Mouse (Mus musculus): Measurements from ENCODE around the gene Med1.

Gene Med1

DNA sequence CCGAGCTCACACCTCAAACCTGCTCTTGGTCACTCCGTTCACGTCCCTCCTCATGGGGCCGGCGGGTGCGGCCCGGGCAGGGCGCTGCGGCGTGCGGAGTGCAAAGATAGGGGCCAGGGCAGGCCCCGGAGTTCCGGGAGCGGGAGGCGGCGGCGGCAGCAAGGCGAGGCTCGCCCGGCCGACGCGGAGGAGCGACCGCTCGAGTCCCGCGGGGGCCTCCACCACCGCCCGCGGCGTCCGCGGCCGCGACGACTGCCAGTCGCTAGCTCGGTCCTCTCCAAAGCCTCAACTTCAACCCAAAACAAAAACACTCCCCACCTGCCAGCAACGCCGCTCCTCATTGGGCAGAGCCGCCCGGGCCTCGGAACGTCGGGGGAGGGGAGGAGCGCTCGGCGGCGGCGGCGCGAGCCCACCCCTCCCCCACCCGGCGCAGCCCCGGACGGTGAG lies 43.8 kb downstream of the Med1 start:
- peak; percentile 95 to 97 for DNase-seq (ENCODE audit: low spot score in 2 of 2)

DNA sequence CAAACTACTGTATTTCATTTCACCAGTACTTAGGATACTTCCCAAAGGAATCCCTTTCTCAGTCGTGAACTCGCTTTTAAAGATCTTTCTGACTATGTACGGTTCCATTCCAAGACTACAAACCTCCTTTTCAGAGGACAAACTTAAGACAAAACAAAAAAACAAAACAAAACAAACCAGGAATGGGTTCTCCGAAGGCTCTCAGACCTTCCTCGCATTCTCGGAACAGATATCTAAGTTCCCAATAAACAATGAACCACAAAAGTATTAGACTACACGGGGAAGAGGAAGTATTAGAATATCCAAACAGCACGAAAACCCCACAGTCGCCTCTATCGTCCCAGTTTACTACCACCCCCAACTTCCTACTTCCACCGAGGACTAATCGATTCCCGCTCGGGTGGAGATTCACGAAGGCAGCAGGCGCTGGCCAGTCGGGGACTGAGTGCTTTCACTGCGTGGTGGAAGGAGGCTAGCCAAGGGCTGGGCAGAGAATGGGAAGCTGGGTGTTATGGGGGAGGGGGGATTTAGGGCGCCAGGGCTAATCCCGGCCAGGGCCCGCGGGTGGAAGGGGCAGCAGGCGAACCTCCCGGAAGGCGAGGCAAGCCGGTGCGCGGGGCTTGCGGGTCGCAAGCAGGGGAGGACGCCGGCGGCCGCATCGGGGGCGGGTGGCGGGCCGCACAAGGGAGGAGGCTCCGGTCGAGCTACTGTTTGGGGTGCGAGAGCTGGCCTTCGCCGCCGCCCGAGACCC lies 44.4 kb downstream of the Med1 start:
- DNase-seq (ENCODE audit: low spot score in 2 of 2), result peak; percentile 56 to 65

DNA sequence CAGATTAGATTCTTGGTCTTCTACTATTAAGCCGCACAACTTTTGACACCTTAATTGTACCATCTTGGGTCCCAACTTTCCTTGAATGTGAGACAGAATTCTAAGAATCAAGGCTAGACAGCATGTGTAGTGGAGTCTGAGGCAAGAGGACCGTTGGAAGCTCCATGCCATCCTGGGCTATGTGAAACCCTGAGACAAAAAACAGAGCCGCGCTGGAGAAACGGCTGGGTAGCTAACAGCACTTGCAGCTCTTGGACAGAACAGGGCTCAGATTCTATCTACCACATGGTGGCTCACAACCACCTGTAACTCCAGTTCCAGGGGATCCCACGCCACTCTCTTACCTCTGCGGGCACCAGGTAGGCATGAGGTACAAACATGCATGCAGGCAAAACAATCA lies 47.2 kb downstream of the Med1 start:
- no peak for DNase-seq (ENCODE audit: low spot score in 2 of 2)

DNA sequence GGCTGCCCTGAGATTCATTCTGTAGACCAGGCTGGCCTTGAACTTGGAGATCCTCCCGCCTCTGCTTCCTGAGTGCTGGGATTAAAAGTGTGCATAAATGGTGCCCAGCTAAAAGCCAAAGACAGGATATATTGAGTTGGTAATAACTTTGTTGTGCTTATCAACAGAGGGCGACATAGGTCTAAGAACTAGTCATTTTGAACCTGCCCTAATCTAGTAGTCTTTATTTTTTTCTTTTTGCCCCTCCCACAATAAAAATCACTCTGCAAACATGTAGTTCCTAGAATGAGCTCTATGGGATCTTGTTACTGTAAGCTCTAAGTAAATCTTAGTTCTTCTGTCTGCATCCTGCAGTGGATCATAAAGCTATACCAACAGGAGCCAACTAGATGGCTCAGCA lies 50.5 kb downstream of the Med1 start:
- no peak for DNase-seq (ENCODE audit: low spot score in 2 of 2)

DNA sequence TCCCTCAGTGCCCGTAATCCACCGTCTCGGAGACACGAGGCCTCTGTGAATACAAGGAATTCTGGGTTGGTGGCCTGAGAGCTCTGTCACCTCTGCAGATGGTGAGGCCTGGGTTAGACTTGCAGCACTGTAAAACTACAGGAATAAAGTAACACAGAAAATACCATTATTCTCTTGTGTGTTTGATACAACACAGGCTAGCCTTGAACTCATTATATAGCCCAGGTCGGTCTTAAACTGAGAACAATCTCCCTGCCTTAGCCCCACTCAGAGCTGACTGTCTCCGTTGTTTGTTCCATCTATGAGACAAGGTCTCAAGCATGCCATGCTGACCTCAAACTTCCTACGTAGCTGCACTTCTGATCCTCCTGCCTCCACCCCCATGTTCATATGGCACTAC lies 54.2 kb downstream of the Med1 start:
- DNase-seq (ENCODE audit: low spot score in 2 of 2), result no peak

DNA sequence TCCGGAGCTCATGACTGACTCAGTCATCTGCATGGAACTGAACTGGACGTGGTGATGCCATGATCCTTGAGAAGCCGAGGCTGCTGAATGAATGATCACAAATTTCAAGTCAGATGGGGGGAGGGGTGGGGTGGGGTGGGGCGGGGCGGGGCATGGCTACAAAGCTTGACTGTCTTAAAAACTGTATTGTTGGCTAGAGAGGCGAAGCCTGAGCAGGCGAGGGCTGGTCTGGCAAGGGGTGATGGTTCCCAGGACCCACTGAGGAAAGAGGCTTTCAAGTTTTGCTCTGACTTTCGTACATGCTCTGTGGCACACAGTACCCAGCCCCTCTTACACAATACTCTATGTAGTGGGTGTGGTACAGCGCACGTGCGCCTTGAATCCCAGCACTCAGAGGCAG lies 55.3 kb downstream of the Med1 start:
- no peak for DNase-seq (ENCODE audit: low spot score in 2 of 2)

DNA sequence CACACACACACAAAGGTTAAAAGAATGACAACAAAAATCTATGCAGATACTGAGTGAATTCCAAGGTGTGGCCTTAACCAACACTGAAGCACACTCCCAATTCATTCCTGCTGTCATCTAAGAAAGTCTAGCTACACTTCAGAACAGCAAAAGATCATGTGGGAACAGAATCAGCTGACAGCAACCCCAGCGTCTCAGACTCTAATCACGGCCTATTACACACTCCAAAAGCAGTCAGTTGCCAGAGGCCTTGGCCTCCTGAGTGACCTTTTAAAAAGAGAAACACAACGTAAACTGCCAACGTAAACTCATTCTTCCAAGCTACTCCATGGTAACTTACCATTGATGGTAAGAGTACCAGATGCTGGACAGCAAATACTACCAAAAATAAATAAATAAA lies 58.1 kb downstream of the Med1 start:
- no peak for DNase-seq (ENCODE audit: low spot score in 2 of 2)

DNA sequence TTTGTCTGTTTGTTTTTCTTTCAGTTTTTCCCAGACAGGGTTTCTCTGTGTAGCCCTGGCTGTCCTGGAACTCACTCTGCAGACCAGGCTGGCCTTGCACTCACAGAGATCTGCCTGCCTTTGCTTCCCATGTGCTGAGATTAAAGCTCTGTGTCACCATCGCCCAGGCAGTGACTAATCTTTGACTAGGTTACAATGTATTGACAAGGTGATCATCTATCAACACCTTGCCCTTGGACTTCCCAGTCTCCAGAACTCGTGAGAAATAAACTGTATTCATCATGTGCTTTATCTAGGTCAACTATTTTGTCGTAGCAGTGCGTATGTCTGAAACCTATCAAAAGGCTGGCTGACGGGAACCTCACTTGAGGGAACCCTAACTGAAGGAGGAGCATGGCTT lies 69.7 kb downstream of the Med1 start:
- DNase-seq (ENCODE audit: low spot score in 2 of 2), result no peak

DNA sequence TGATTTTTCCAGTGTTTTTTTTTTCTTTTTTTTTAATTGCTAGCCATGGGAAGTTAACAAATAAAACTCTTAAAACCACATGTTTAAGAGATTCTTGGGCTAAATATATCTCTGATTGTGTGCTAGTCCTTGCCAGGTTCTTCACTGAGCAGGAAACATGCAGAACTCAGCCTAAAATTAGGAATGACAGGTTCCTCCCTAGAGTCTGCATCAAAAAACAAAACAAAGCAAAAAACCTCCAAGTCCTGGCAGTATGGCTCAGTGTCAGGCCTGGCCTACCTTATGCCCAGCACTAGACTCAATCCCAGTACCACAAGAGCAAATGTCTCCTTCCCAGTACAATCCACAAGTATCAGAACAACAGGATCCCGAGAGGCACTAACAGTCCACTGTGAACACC lies 78.7 kb downstream of the Med1 start:
- DNase-seq (ENCODE audit: low spot score in 2 of 2), result no peak

DNA sequence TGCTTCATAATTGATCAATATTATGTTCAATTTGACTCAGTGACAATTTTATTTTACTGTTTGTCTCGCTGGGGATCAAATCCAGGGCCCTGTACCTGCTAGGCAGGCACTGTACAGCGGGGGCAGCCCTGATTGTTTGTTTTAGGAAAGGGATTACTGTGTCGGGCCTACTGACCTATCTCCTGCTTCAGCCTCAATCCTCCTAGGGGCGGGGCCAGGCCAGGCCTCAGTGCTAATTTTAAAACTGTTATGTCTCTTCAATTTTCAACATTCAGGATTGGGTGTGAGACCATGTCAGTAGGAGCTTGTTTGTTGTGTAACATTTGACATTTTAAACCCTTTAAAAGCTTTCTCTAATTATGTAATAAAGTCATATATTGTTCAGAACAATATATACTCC lies 79.6 kb downstream of the Med1 start:
- DNase-seq (ENCODE audit: low spot score in 2 of 2), result no peak

DNA sequence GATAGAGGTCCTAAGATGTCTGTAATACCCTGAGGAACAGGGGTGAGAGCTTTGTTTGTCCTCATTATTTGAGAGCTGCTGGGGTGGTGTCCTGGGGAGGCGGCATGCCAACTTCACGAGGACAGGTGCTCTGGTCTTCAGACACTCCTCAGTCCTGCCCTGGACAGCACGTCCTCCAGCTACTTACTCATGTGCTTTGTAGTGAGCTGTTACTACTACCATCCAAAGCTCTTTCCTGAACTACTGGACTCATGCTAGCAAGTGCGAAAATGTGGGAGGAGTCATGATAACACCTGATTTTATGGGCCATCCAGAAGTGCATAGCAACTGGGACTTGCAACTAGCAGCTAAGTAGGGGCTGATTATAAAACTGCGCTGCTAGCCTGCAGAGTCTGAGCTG lies 83.4 kb downstream of the Med1 start:
- no peak for DNase-seq (ENCODE audit: low spot score in 2 of 2)

Measured in right cerebral cortex, postnatal 10 days (tissue).